Mouse (Mus musculus) small intestine, adult 2 months (tissue): ENCODE measurements around the gene Hexim1.

ENCODE experiments used
- CTCF ChIP-seq: fragments of 200-500 bp; IDR thresholded peaks from 2 replicates; pipeline ENCODE4 v1.5.1; 2012; ENCODE audit warnings: low read depth, mild to moderate bottlenecking, control low read depth, inconsistent platforms, low read length, moderate library complexity, mixed read lengths; ENCODE audit not compliant: insufficient replicate concordance, insufficient read length; ENCODE audit errors: extremely low read depth
- POLR2A ChIP-seq: fragments of 200-500 bp; IDR thresholded peaks from 2 replicates; pipeline ENCODE4 v1.6.1; 2012; ENCODE audit warnings: low read depth, mild to moderate bottlenecking, control low read depth, inconsistent platforms, low read length, moderate library complexity

DNA sequence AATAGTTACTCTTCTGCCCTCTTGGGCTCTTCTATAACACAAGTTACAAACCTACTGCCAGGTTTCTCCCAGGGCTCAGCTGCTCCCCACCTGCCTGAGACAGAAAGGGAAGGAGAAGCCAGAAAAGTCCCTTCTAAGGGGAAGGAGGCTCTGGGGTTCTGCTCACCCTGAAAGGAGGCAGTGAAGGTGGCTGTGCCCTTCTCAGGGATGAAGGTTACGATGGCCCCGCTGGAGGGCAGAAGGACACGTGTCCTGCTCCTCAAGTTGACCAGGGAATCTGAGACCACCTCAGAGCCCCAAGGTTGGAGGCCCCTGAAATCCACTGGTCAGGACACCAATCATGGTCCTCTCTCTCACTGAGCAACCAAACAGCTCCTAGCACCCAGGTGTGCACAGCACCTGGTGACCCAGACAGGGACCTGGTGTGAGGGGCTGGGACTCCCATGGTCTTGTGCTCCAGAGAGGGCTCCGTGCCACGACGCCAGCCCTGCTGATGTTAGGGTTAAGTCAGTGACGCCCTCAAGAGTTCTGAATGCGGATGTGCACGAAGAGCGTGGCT is 45.6 kb upstream of the Hexim1 start:
- TF ChIP-seq POLR2A: no peak
- TF ChIP-seq CTCF: no peak
